Mouse (Mus musculus) small intestine, adult 2 months (tissue): ENCODE results near the gene Abraxas1. TPM values are rescaled to one million over a fixed set of nuclear protein-coding genes. Genes with fewer than 3 reads are reported as not detected.

Source experiments
- H3K27ac ChIP-seq: fragments of 200-500 bp; 2 replicates; pipeline ENCODE4 v1.5.1; 2012; ENCODE audit warnings: low read depth, low read length, control low read depth, inconsistent platforms; ENCODE audit not compliant: insufficient read depth
- H3K27me3 ChIP-seq: fragments of 200-500 bp; 2 replicates; pipeline ENCODE4 v1.6.1; 2012; ENCODE audit warnings: mild to moderate bottlenecking, moderate library complexity, low read length, inconsistent platforms; ENCODE audit not compliant: control insufficient read depth, insufficient read depth
- H3K36me3 ChIP-seq: fragments of 200-500 bp; 2 replicates; pipeline ENCODE4 v1.6.1; 2012; ENCODE audit warnings: mild to moderate bottlenecking, low read length, control low read depth, inconsistent platforms; ENCODE audit not compliant: control insufficient read depth, insufficient read depth
- H3K4me1 ChIP-seq: fragments of 200-500 bp; 2 replicates; pipeline ENCODE4 v1.6.1; 2012; ENCODE audit warnings: low read length, inconsistent platforms, mixed read lengths; ENCODE audit not compliant: control insufficient read depth, insufficient read depth, insufficient read length
- H3K4me3 ChIP-seq: fragments of 200-500 bp; 2 replicates; pipeline ENCODE4 v1.5.1; 2012; ENCODE audit warnings: low read depth, mild to moderate bottlenecking, control low read depth, inconsistent platforms, low read length, moderate library complexity
- CTCF ChIP-seq: fragments of 200-500 bp; IDR thresholded peaks from 2 replicates; pipeline ENCODE4 v1.5.1; 2012; ENCODE audit warnings: low read depth, mild to moderate bottlenecking, control low read depth, inconsistent platforms, low read length, moderate library complexity, mixed read lengths; ENCODE audit not compliant: insufficient replicate concordance, insufficient read length; ENCODE audit errors: extremely low read depth
- POLR2A ChIP-seq: fragments of 200-500 bp; IDR thresholded peaks from 2 replicates; pipeline ENCODE4 v1.6.1; 2012; ENCODE audit warnings: low read depth, mild to moderate bottlenecking, control low read depth, inconsistent platforms, low read length, moderate library complexity
- WGBS: fragments of 180-500 bp; shearing (Covaris S2); methylation state at CpG from one replicate; pipeline ENCODE4 v1.1.7; 2018; 5-methylcytosine and 5-hydroxymethylcytosine counted together
- polyA plus RNA-seq: library from polyadenylated mRNA; depleted of rRNA; stranded (reverse); fragments of >200 nt; gene quantifications from 2 replicates; pipeline ENCODE4 v1.2.3, GENCODE M21; 2012

Abraxas1 gene
- polyA plus RNA-seq, 1 experiment: 0.95 TPM

DNA sequence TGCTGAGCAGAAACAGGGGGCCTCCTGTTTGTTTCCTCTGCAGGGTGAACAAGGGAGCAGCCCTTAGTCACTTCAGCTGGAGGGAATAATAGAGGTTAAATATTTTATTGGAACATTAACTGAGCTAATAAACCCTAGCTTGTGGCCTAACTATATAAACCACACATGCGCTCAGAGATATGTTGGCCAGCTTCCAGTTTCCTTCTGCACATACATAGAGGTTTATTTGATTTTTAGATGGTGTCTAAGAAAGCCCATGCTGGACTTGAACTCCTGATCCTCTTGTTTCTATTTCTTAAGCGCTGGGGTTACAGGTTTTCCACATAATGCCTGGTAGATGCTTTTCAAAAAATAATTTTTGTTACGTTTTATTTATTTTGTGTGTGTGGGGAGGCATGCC, 23.7 kb upstream of the Abraxas1 start:
- H3K4me3 ChIP-seq: no peak overlapping the region

DNA sequence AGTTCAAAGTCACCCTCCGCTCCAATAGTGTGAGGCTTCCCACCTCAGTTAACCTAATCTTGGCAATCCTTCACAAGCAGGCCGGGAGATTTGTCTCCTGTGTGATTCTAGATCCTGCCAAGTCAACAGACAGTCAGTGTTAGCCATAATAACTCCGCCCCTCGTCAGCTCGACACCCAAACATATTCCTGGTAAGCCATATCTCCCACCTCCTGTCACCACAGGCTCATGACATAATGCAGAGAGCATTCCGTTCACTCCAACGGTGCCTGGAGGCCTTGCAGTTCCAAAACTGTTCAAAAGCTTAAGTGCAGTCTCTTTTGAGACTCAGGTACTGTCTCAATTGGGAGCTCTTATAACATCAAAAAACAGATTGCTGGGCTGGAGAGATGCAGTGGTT, 17.1 kb upstream of the Abraxas1 start:
- H3K4me3 ChIP-seq: no peak overlapping the region
- no peaks in the 10 kb centered on the region for H3K36me3 ChIP-seq
- no peak overlapping the region for H3K27ac ChIP-seq
- H3K4me1 ChIP-seq: no peaks in the 10 kb centered on the region
- H3K27me3 ChIP-seq: no peaks in the 10 kb centered on the region
- 79% methylated on average over 7 of the region's 7 CpGs for WGBS
- TF ChIP-seq POLR2A: no peak
- no peak for TF ChIP-seq CTCF

More for the DNA sequence above, 23.7 kb upstream of the Abraxas1 start:
- H3K36me3 ChIP-seq: peaks cover 2% of the 10 kb centered on the region
- TF ChIP-seq CTCF (no peak), POLR2A (no peak)
- H3K4me1 ChIP-seq: peaks cover 7% of the 10 kb centered on the region; the same call in 1 of the 2 replicates
- H3K27me3 ChIP-seq: no peaks in the 10 kb centered on the region
- no peak overlapping the region for H3K27ac ChIP-seq
- WGBS: 32% methylated on average over 3 of the region's 3 CpGs

DNA sequence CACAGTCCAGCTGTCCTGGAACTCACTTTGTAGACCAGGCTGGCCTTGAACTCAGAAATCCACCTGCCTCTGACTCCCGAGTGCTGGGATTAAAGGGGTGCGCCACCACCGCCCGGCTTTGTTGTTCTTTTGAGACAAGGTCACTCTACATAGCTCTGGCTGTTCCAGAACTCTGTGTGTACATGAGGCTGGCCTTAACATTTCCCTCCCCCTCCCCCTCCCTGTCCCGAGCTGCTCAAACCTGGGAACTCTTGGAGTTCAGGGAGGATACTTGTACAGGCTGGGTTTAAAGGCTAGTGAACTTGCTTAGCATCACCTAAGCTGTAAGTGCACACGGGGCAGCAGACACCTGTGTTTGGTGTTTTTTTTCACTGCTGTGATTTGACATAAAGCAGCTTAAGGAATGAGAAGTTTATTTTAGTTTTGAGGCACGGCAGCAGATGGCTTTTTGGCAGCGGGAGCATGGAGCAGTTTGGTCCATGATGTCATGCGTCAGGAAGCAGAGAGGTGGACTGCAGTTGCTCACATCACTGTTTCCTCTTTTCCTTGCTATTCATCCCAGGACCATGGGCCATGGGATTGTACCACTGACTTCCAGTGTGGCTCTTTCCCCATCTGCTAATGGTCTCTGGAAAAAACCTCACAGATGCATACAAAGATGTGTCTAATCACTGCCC, 15.2 kb upstream of the Abraxas1 start:
- H3K4me1 ChIP-seq: no peaks in the 10 kb centered on the region
- TF ChIP-seq POLR2A: no peak
- TF ChIP-seq CTCF: no peak
- H3K27me3 ChIP-seq: no peaks in the 10 kb centered on the region
- no peak overlapping the region for H3K4me3 ChIP-seq
- H3K36me3 ChIP-seq: no peaks in the 10 kb centered on the region
- no peak overlapping the region for H3K27ac ChIP-seq
- 61% methylated on average over 9 of the region's 9 CpGs for WGBS

DNA sequence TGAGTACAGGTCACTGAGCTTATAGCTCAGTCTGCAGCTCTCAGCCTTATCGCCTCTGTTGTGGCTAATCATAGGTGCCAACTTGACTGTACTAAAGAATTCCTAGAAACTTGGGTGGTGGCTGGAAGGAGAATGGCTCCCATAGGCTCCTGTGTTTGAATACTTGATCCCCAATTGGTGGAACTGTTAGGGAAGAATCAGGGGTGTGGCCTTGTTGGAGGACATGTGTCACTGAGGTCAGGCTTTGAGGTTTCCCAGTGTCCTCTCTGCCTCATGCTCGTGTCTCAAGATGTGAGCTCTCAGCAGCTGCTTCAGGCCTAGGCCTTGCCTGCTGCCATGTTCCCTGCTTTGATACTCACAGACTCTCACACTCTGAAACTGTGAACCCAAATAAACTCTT, 13.1 kb upstream of the Abraxas1 start:
- Histone ChIP-seq H3K27ac (no peak overlapping the region), H3K4me3 (no peak overlapping the region), H3K27me3 (no peaks in the 10 kb centered on the region), H3K4me1 (no peaks in the 10 kb centered on the region), H3K36me3 (no peaks in the 10 kb centered on the region)
- 88% methylated on average over 2 of the region's 2 CpGs for WGBS
- TF ChIP-seq CTCF: no peak
- no peak for TF ChIP-seq POLR2A

DNA sequence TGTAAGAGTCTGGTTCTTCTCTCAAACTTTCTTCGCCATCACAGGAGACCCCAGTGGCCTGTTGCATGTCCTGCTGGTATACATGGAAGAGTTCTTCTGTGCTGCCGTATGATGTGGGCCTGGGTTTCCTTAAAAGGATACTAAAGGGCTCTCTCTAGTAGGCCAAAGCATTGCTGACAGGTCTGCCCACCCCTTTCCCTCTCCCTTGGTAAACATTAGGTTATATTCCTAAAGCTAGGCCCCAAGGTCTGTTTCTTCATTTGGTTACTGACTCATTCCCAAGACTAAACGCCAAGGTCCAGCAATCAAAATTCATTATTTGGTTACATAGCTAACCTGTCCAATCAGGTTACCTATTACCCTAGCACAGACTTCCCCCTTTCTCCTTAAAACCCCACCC, 11.9 kb upstream of the Abraxas1 start:
- no peaks in the 10 kb centered on the region for H3K27me3 ChIP-seq
- 75% methylated on average over 3 of the region's 3 CpGs for WGBS
- TF ChIP-seq POLR2A: no peak
- no peak for TF ChIP-seq CTCF
- H3K27ac ChIP-seq: no peak overlapping the region
- H3K4me3 ChIP-seq: no peak overlapping the region
- H3K4me1 ChIP-seq: no peaks in the 10 kb centered on the region
- H3K36me3 ChIP-seq: no peaks in the 10 kb centered on the region

DNA sequence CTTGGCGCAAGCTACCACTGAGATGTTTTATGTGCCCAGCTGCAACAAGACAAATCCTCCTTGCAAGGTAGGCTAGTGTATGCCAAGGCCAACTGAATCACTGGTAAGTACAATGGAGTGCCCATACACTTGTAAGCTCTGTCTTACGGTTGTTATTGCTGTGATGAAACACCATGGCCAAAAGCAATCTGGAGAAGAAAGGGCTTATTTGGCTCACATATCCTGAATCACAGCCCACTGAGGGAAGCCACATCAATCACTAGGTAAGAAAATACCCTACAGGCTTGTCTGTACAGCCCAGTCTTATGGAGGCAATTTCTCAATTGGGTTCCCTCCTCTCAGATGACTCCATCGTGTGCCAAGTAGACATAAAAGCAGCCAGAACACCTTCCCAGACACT, 7.9 kb upstream of the Abraxas1 start:
- TF ChIP-seq POLR2A (no peak), CTCF (no peak)

DNA sequence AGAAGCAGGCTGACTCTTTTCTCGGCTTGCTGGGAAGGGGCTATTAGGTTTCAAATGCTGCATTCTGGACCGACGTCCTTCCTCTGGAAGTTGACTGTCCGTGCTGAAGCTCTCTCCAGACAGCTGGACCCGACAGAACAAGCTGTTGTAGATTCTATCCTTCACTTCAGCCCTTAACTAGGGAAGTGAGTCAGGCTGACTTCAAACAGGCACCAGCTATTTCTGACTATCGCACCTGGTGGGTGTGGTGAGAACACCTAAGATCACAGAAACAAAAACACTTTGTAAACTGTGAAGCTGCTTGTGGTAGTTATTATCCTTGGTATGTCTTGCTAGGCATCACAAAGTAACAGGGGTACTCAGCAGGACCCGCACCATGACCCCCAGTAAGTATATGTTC, 5.8 kb upstream of the Abraxas1 start:
- 66% methylated on average over 7 of the region's 7 CpGs for WGBS
- H3K4me1 ChIP-seq: no peaks in the 10 kb centered on the region
- no peak overlapping the region for H3K4me3 ChIP-seq
- H3K36me3 ChIP-seq: no peaks in the 10 kb centered on the region
- H3K27ac ChIP-seq: no peak overlapping the region
- H3K27me3 ChIP-seq: no peaks in the 10 kb centered on the region
- TF ChIP-seq CTCF: no peak
- no peak for TF ChIP-seq POLR2A

More for the DNA sequence above, 7.9 kb upstream of the Abraxas1 start:
- Histone ChIP-seq H3K4me1 (no peaks in the 10 kb centered on the region), H3K4me3 (no peak overlapping the region), H3K27ac (no peak overlapping the region), H3K36me3 (no peaks in the 10 kb centered on the region), H3K27me3 (no peaks in the 10 kb centered on the region)
- 76% methylated on average over 3 of the region's 3 CpGs for WGBS

DNA sequence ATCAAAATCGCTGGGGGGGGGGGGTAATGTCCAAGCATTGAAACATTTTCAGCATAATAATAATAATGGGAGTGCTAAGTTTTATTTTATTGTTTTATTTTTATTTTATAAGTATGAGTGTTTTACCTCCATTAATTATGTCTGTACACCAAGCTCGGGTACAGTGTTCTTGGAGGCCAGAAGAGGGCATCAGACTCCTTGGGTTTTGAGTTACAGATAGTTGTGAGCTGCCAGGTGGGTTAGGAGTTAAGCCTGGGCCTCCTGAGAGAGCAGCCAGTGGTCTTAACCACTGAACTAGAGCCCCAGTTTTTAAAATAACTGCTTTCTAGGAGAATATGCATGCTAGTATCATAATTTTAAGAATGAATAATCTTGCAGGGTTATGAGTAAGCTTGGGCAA, 5.2 kb upstream of the Abraxas1 start:
- Histone ChIP-seq H3K27me3 (no peaks in the 10 kb centered on the region), H3K36me3 (no peaks in the 10 kb centered on the region), H3K27ac (no peak overlapping the region), H3K4me1 (no peaks in the 10 kb centered on the region), H3K4me3 (no peak overlapping the region)
- TF ChIP-seq POLR2A: no peak
- TF ChIP-seq CTCF: peak; percentile 48; the same call in 1 of the 2 replicates
- WGBS: 15% methylated on average over 2 of the region's 2 CpGs
